Mouse (Mus musculus) heart, adult 2 months (tissue): ENCODE results near the gene Olfr279.
"Not testable (repeated sequence)": the region's sequence is repeated elsewhere in the genome, so short reads cannot be mapped to it uniquely, and the experiment has no call there.

Experiments used
- CTCF ChIP-seq: fragments of 200-600 bp; IDR thresholded peaks from 2 replicates; pipeline ENCODE4 v1.8.1; 2022; ENCODE audit warnings: antibody characterized with exemption, mild to moderate bottlenecking, moderate library complexity
- EP300 ChIP-seq: fragments of 200-500 bp; IDR thresholded peaks from 2 replicates; pipeline ENCODE4 v1.6.1; 2011; ENCODE audit warnings: low read depth, low read length, control low read depth; ENCODE audit not compliant: insufficient read depth

DNA sequence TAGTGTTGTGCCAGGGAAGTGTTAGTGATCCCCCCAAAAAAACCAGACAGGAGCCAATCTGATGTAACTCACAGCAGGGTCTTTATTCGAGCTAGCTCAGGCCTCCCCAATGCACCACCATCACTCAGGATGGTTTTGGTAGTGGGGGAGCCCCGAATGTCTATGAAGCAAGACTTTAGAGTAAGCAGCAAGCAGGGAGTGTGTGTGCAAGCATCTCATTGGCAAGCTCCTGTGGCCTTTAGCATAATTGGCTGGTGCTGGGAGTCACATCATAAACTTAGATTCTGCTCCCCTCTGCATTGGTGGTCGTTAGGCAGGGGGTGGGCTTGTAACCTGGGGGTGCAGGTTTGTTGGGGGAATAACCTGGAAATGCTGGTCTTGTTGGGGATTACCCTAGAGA lies 21.5 kb downstream of the Olfr279 start:
- TF ChIP-seq CTCF, EP300: not testable (repeated sequence)
